Mouse (Mus musculus) thymus, adult 2 months (tissue): ENCODE measurements around the gene Xpnpep3. TPM values are rescaled to one million over a fixed set of nuclear protein-coding genes. Genes with fewer than 3 reads are reported as not detected.

Source experiments
- DNase-seq: peaks from one replicate; pipeline ENCODE4 v3.0.0; 2021
- H3K27ac ChIP-seq: fragments of 200-500 bp; 2 replicates; pipeline ENCODE4 v1.5.1; 2012; ENCODE audit warnings: low read length, control low read depth; ENCODE audit not compliant: control insufficient read depth, insufficient read depth
- H3K27me3 ChIP-seq: fragments of 200-500 bp; 2 replicates; pipeline ENCODE4 v1.6.1; 2012; ENCODE audit warnings: mild to moderate bottlenecking, low read length, moderate library complexity, mixed read lengths; ENCODE audit not compliant: control insufficient read depth, insufficient read depth
- H3K36me3 ChIP-seq: fragments of 200-500 bp; 2 replicates; pipeline ENCODE4 v1.6.1; 2012; ENCODE audit warnings: mild to moderate bottlenecking, low read length, moderate library complexity; ENCODE audit not compliant: control insufficient read depth, insufficient read depth
- H3K4me1 ChIP-seq: fragments of 200-500 bp; replicated peaks from 2 replicates; pipeline ENCODE4 v1.6.1; 2012; ENCODE audit warnings: low read length; ENCODE audit not compliant: control insufficient read depth, insufficient read depth
- H3K4me3 ChIP-seq: fragments of 200-500 bp; 2 replicates; pipeline ENCODE4 v1.5.1; 2012; ENCODE audit warnings: mild to moderate bottlenecking, low read length, control low read depth, moderate library complexity; ENCODE audit not compliant: control insufficient read depth, insufficient read depth
- CTCF ChIP-seq: fragments of 200-500 bp; IDR thresholded peaks from 2 replicates; pipeline ENCODE4 v1.5.1; 2012; ENCODE audit warnings: mild to moderate bottlenecking, control low read depth, low read length, moderate library complexity, borderline replicate concordance; ENCODE audit not compliant: control insufficient read depth, poor library complexity, insufficient read depth; ENCODE audit errors: extremely low read depth
- POLR2A ChIP-seq: fragments of 200-500 bp; IDR thresholded peaks from 2 replicates; pipeline ENCODE4 v1.6.1; 2012; ENCODE audit warnings: mild to moderate bottlenecking, low read length, control low read depth, moderate library complexity; ENCODE audit not compliant: control insufficient read depth, poor library complexity, insufficient read depth; ENCODE audit errors: extremely low read depth
- WGBS: fragments of 180-500 bp; shearing (Covaris S2); methylation state at CpG from one replicate; pipeline ENCODE4 v1.1.7; 2018; 5-methylcytosine and 5-hydroxymethylcytosine counted together
- polyA plus RNA-seq: library from polyadenylated mRNA; depleted of rRNA; stranded (reverse); fragments of >200 nt; gene quantifications from 2 replicates; pipeline ENCODE4 v1.2.3, GENCODE M21; 2012

The Xpnpep3 gene
- polyA plus RNA-seq, 1 experiment = 15.9 TPM

DNA sequence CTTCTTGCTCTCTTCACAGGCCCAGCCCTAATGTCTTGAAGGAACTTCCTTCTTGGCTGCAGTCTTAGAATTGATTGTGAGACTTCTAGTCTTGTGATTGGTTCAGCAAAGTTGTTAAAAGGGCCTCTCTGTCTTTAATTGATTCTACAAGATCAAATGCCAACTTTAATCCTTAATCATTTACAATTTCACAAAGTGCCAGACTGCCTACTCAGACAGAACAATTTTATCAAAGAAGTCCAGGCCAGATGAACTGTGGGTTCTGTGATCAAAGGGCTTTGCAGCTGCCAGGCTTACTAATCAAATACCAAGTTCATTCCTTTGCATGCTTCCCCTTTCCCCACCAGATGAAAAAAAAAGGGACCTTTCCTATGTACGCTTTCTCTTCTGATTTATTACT is 21.5 kb downstream of the Xpnpep3 start:
- WGBS = 35% methylated on average over 1 of the region's 1 CpGs
- Histone ChIP-seq H3K4me3 (no peak overlapping the region), H3K27ac (no peak overlapping the region), H3K36me3 (no peaks in the 10 kb centered on the region), H3K27me3 (no peaks in the 10 kb centered on the region), H3K4me1 (peaks cover 2% of the 10 kb centered on the region; the same call in 1 of the 2 replicates)
- no peak for TF ChIP-seq CTCF
- no peak for TF ChIP-seq POLR2A
- DNase-seq = no peak

DNA sequence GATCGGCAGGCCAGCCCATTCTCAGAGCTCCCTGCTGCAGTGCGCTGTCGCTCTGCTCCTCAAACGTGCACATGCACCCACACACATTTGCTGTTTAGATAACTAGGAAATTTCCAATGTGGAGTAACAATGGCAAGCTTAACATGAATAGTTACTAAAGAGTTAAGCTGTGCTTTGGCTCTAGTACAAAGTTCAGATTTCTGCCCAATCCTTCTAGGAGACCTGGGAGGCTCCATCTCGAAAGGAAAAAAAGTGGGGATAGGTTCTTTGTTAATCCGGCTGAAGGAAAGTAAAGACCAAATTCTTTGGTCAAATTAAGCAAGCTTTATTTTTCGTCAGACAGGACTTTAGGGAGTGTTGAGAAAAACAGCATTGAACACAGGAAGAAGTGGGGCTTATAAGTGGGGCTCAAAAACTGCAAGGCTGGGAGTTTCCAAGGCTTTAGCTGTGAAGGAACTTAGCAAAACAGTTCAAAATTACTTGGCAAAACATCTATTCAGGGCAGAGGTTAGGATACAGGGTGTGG is 22.3 kb downstream of the Xpnpep3 start:
- Histone ChIP-seq H3K27me3 (no peaks in the 10 kb centered on the region), H3K27ac (no peak overlapping the region), H3K36me3 (no peaks in the 10 kb centered on the region), H3K4me1 (no peaks in the 10 kb centered on the region), H3K4me3 (no peak overlapping the region)
- 88% methylated on average over 7 of the region's 7 CpGs for WGBS
- TF ChIP-seq CTCF (no peak), POLR2A (no peak)
- no peak for DNase-seq

DNA sequence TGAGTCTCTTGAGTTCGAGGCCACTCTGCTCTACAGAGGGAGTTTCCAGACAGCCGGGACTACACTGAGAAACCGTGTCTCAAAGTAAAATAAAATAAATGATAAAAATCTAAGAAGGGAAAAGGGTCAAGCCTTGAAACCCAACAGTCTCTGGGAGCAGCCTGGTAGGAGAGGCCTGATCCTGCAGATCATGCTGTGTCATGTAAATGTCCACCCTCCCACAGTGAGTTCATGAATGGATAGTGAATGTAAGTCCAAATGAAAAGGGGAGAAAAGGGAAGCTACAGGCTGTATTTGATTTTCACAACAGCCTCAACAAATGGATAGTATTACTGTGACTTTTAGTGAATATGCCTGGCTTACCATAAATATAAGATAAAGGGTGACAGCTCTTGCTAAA is 25.4 kb downstream of the Xpnpep3 start:
- 94% methylated on average over 3 of the region's 3 CpGs for WGBS
- Histone ChIP-seq H3K4me3 (no peak overlapping the region), H3K27ac (no peak overlapping the region), H3K4me1 (no peaks in the 10 kb centered on the region), H3K36me3 (0 out of 2 replicates have a peak, but pooled peaks cover 3% of the 10 kb centered on the region), H3K27me3 (no peaks in the 10 kb centered on the region)
- no peak for TF ChIP-seq POLR2A
- TF ChIP-seq CTCF = no peak
- no peak for DNase-seq

DNA sequence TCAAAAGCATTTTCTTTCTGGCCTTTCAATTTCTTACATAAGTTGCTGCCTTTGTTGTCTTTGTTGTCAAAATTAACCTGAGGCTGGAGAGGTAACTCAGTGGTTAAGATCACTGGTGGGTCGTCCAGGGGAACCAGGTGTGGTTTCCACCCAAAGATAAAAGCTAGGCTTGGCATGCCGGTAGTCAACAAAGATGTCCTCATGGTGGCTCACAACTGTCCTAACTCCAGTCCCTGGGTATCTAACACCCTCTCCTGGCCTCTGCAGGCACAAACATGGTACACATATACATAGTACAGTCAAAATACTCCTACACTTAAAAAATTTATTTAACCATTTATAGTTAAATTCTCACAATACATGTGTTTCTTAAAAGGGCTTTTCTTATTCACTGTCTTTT is 28.0 kb downstream of the Xpnpep3 start:
- TF ChIP-seq POLR2A (no peak), CTCF (no peak)
- H3K36me3 ChIP-seq = peaks cover 13% of the 10 kb centered on the region
- WGBS = 55% methylated on average over 2 of the region's 2 CpGs

DNA sequence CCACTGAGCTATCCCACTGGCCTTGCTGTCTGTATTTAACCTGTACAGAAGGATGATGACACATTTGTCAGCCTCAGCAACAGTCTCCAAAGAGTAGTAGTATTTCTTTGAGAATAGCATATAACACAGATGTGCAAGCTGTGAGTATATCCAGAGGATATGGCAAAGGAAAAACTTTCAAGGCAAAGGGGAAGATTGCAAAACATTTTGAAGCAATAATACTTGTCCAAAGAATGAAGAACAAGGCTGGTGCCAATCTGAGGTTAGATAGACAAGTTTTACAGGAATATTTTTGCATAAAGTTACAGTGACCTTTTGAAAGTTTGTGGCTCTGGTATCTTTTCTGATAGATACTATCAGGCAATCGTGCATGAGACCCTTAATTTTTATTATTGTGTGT is 31.3 kb downstream of the Xpnpep3 start:
- Histone ChIP-seq H3K27ac (no peak overlapping the region), H3K27me3 (no peaks in the 10 kb centered on the region), H3K4me1 (no peaks in the 10 kb centered on the region), H3K36me3 (peaks cover 13% of the 10 kb centered on the region), H3K4me3 (no peak overlapping the region)
- TF ChIP-seq CTCF (no peak), POLR2A (no peak)
- no peak for DNase-seq
- 93% methylated on average over 1 of the region's 1 CpGs for WGBS

More for the DNA sequence above, 28.0 kb downstream of the Xpnpep3 start:
- Histone ChIP-seq H3K4me1 (no peaks in the 10 kb centered on the region), H3K27me3 (no peaks in the 10 kb centered on the region), H3K4me3 (no peak overlapping the region), H3K27ac (no peak overlapping the region)
- DNase-seq = no peak

DNA sequence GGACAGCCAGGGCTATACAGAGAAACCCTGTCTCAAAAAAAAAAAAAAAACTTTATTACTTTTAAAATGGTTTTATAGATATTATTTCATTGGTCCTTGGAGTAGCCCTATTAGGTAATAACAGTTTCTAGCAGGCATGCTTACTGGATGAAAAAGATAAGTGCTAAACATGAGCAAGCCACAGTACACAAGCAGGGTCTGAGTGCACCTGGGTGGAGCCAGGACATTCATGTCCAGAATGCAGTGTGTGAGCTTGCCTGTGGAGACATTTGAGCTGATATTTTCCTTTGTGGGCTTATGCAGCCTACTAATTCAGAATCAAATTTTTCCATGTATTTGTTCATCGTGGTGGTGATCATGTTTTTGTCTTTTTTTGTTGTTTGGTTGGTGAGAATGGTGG is 38.4 kb downstream of the Xpnpep3 start:
- Histone ChIP-seq H3K27me3 (no peaks in the 10 kb centered on the region), H3K4me3 (no peak overlapping the region), H3K27ac (no peak overlapping the region), H3K36me3 (peaks cover 8% of the 10 kb centered on the region), H3K4me1 (no peaks in the 10 kb centered on the region)
- WGBS = 92% methylated on average over 1 of the region's 1 CpGs
- TF ChIP-seq CTCF (no peak), POLR2A (no peak)
- no peak for DNase-seq

DNA sequence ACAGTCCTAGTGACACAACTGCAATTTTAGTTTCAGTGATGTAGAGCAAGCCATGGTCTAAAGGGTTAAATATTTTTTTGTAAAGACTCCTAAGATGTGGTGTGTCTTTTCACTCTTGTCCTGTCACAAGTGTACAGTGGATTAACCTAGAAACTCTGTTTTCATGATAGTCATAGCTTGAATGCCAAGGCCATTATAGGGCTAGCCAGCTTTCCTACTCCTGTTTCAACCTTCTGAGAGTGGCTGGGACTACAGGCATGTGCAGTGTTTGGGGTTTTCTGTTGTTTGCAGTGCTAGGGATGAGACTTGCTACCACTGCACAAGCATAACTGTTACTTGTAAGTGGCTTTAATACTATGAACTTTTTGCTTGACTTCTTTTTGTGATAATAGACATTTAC is 39.3 kb downstream of the Xpnpep3 start:
- DNase-seq = no peak
- Histone ChIP-seq H3K4me3 (no peak overlapping the region), H3K27me3 (no peaks in the 10 kb centered on the region), H3K4me1 (no peaks in the 10 kb centered on the region), H3K27ac (no peak overlapping the region), H3K36me3 (peaks cover 8% of the 10 kb centered on the region)
- TF ChIP-seq POLR2A (no peak), CTCF (no peak)
